Mouse (Mus musculus): Measurements from ENCODE around the gene Tmem42. TPM values are rescaled to one million over a fixed set of nuclear protein-coding genes. Genes with fewer than 3 reads are reported as not detected.

The Tmem42 gene
- total RNA-seq (2017), result 10.7 and 11.3 TPM in 2 replicates

GRCm38 (mm10) chr9:123020995-123021631, at the start of gene Tmem42:
Tmem42 (plus strand) TSS chr9:123021326.
- peak; percentile 83 for ATAC-seq (replicated peaks; ENCODE audit: low read depth, poor library complexity, severe bottlenecking)

DNA sequence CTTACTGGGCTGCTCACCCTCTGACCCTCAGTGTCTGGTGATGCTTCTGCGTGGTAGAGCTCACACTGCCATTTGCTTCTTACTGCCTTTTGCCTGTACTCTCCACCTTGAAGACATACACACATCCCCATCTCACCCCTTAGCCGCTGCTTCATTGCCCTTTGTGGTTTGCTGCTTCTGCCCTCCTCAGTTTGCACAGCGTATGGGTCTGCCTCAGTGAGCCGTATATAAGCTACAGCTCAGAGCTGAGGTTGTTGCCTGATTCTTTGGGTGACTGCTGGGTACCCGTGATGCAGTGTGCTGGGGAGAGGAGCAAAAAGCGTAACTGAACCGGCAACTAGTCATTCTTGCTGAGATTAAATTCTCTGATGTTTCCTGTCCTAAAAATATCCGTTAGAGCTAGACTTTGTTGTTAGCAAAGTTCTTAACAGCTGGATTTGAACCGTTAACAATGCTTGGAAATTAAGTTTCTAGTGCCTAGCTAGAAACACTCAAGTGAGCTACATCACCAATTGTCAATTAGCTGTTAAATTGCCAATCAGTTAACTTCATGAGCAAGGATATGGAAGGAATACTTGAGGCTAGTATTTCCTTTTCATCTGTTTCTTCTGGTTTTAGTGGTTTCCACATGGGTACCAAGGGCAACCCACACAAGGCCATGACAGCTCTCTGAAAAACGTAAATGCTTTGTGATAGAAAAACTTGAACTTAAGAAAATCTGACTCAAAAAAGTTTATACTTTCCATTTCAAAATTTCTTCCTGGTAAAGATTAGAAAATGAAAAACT, 22.5 kb upstream of the Tmem42 start:
- ATAC-seq (replicated peaks; ENCODE audit: low read depth, poor library complexity, severe bottlenecking), result peak; percentile 84

DNA sequence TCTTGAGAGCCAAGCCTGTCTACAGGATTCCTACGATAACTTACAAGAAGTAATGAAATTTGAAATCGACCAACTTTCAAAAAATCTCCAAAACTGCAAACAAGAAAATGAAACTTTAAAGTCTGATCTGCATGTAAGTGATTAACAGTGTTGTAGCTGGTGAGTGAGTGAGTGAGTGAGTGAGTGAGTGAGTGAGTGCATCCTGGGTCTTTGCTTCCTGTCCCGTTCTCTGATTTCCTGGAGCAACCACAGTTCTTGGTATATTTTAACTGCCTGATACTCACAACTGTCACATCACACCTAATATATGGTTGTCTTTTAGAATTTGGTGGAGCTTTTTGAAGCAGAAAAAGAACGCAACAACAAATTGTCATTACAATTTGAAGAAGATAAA, 21.9 kb upstream of the Tmem42 start:
- ATAC-seq (replicated peaks; ENCODE audit: low read depth, poor library complexity, severe bottlenecking), result no peak

DNA sequence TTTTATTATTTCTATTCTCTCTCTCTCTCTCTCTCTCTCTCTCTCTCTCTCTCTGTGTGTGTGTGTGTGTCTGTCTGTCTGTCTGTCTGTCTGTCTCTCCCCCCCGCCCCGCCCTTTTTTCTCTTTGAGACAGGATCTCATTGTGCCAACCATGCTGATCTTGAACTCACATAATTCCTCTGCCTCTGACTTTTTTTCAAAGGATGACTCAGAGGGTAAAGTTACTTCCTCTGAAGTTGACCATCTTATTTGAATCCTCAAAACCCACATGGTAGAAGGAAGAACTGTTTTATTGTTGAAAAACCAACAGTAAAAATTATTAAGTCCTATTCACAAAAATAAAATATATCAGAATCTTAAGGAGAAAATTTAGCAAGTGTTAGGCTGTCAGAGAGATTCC, 16.4 kb upstream of the Tmem42 start:
- ATAC-seq (replicated peaks; ENCODE audit: low read depth, poor library complexity, severe bottlenecking), result no peak

DNA sequence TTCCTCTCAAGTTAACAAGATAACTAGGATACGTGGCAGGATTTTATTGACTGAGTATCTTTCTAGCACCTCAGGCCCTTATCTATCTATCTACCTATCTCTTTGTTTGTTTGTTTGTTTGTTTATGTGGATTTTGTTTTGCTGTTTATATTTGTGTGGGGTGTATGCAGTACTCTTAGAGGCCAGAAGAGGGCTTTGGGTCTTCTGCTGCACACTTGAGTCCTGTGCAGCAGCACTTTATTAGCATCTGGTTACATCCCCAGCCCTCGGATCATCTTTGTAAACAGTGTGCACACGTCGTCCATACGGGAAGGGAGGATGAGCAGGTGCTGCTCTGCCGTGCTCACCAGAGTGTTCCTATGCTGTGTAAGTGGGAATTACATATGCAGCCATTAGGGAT, 15.1 kb upstream of the Tmem42 start:
- ATAC-seq (replicated peaks; ENCODE audit: low read depth, poor library complexity, severe bottlenecking), result no peak

GRCm38 (mm10) chr9:123021636-123022379, 682 bp downstream of the Tmem42 start:
- ATAC-seq (replicated peaks; ENCODE audit: low read depth, poor library complexity, severe bottlenecking), result peak; percentile 34

DNA sequence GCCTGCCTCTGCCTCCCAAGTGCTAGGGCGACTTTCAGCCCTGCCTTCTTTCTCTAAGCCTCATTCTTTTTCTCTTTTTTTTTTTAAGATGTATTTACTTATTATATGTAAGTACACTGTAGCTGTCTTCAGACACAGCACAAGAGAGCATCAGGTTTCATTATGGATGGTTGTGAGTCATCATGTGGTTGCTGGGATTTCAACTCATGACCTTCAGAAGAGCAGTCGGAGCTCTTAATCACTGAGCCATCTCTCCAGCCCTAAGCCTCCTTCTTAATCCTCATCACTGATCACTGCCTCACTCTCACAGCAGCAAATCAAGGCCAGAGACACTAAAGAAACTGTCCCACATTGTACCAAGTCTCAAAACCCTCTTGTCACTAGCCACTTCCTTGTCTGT, 3.1 kb downstream of the Tmem42 start:
- ATAC-seq (replicated peaks; ENCODE audit: low read depth, poor library complexity, severe bottlenecking), result no peak

DNA sequence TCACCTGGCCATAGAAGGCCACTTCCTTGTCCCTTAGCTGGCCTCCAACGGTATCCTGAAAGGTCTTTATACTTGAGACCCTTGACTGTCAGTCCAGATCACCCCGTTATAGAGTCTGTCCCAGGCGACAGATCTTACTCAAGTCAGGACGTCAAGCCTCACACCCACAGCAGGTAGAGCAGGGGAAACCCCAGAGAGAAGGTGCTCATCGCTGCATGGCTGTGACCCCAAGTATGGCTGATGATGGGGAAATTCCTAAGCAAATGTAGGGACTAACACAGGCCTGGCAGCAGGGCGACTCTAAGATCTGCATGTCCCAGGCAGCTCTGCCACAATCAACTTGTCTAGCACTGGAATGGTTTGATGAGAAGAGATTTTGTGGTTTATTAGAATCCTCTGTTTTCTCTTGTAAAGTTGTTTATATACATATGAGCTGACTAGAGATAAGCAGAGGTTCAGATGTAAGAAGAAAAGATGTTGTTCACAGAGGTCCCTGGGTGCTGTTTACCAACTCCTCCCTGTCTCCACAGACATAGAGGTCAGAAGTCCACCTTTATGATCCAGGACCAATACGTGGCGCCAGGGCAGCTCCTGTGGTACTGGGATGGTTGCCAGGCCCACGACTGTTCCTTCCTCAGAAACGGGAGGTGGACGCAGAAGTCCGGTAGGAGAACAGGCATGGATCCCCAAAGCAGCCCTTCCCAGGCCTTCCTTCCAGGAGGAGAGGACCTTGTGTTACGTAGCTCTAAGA, 10.5 kb downstream of the Tmem42 start:
- no peak for ATAC-seq (replicated peaks; ENCODE audit: low read depth, poor library complexity, severe bottlenecking)

GRCm38 (mm10) chr9:123034426-123034825, 13.3 kb downstream of the Tmem42 start, which contains the start of gene Tgm4:
Tgm4 (plus strand) TSS chr9:123034726.
- no peak for ATAC-seq (replicated peaks; ENCODE audit: low read depth, poor library complexity, severe bottlenecking)

DNA sequence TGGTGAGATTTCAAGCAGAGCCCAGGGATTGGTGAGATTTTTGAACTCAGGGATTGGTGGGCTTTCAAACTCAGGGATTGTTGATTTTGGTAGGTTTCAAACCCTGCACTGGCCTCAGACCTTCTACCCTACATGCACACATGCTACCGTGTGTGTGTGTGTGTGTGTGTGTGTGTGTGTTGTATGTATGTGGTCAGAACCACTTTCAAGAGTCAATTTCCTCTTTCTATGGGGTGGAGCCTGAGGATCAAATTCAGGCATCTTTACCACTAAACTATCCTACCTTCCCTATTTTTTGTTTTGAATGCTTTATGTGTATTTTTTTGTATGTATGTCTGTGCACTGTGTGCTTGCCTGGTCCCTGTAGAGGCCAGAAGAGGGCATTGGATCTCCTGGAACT, 26.5 kb downstream of the Tmem42 start:
- peak; percentile 86 for ATAC-seq (replicated peaks; ENCODE audit: low read depth, poor library complexity, severe bottlenecking)

- ATAC-seq (replicated peaks; ENCODE audit: low read depth, poor library complexity, severe bottlenecking), result peak; percentile 100
Measured at GRCm38 (mm10) chr9:123058724-123059292, 37.7 kb downstream of the Tmem42 start.

DNA sequence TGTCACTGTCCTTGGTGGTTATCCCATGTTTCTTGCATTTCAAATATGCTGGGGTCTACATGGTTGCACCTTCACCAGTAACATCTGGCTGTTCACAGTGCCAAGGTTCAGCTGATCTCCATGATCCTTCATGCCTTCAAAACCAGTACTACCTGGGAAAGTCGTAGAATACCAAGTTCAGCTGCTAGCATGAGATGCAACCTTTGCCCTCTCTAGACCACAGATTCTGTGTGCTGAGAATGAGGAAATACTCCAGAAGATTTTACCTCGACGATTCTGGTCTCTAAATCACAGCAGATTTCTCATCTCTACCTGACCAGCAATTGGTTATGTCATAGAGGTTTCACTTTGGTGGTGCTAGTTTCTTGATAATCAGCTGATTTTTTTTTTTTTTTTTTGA, 39.0 kb downstream of the Tmem42 start:
- no peak for ATAC-seq (replicated peaks; ENCODE audit: low read depth, poor library complexity, severe bottlenecking)

Other genes with a start within 250 kb of the Tmem42 start
- 3.7 and 9.1 TPM in 2 replicates for gene Tcaim, start 215.8 kb upstream of the Tmem42 start, total RNA-seq (2017)
- gene Gm35549, start 177.3 kb upstream of the Tmem42 start, total RNA-seq (2017), result not detected in 2 replicates
- 61.1 and 81.9 TPM in 2 replicates for gene Zfp445, start 155.3 kb upstream of the Tmem42 start, total RNA-seq (2017)
- 3.7 and 5.4 TPM in 2 replicates for gene Zkscan7, start 135.6 kb upstream of the Tmem42 start, total RNA-seq (2017)
- 3.2 TPM in 1 of 2 replicates, not detected in the other for gene Zfp105, start 98.3 kb upstream of the Tmem42 start, total RNA-seq (2017)
- gene 1110059G10Rik, start 70.3 kb upstream of the Tmem42 start, total RNA-seq (2017), result 23.9 and 24.3 TPM in 2 replicates
- 249 and 348 TPM in 2 replicates for gene Kif15, start 70.3 kb upstream of the Tmem42 start, total RNA-seq (2017)
- gene Tgm4, start 13.4 kb downstream of the Tmem42 start, total RNA-seq (2017), result 0.09 TPM in 1 of 2 replicates, not detected in the other
- 43.1 and 45.2 TPM in 2 replicates for gene Zdhhc3, start 91.9 kb downstream of the Tmem42 start, total RNA-seq (2017)
- gene Exosc7, start 91.9 kb downstream of the Tmem42 start, total RNA-seq (2017), result 104 and 108 TPM in 2 replicates
- 2.1 TPM in 1 of 2 replicates, not detected in the other for gene Clec3b, start 129.6 kb downstream of the Tmem42 start, total RNA-seq (2017)
- 0.27 and 0.39 TPM in 2 replicates for gene Cdcp1, start 194.7 kb downstream of the Tmem42 start, total RNA-seq (2017)
- gene Tmem158, start 239.4 kb downstream of the Tmem42 start, total RNA-seq (2017), result 1.6 and 1.8 TPM in 2 replicates

All from common myeloid progenitor, adult 5-6 weeks (primary cell).